Mouse (Mus musculus) hematopoietic multipotent progenitor cell, adult 10-12 weeks (in vitro differentiated cells): ENCODE measurements around the gene Rpl36a. TPM values are rescaled to one million over a fixed set of nuclear protein-coding genes. Genes with fewer than 3 reads are reported as not detected.

Source experiments
- polyA plus RNA-seq: library from polyadenylated mRNA; stranded (reverse); fragments of >175 nt; gene quantifications from 2 replicates; pipeline ENCODE4 v1.2.3, GENCODE M21; 2012; ENCODE audit warnings: low replicate concordance

Gene Rpl36a
- 33.0 and 129 TPM in 2 replicates for polyA plus RNA-seq

DNA sequence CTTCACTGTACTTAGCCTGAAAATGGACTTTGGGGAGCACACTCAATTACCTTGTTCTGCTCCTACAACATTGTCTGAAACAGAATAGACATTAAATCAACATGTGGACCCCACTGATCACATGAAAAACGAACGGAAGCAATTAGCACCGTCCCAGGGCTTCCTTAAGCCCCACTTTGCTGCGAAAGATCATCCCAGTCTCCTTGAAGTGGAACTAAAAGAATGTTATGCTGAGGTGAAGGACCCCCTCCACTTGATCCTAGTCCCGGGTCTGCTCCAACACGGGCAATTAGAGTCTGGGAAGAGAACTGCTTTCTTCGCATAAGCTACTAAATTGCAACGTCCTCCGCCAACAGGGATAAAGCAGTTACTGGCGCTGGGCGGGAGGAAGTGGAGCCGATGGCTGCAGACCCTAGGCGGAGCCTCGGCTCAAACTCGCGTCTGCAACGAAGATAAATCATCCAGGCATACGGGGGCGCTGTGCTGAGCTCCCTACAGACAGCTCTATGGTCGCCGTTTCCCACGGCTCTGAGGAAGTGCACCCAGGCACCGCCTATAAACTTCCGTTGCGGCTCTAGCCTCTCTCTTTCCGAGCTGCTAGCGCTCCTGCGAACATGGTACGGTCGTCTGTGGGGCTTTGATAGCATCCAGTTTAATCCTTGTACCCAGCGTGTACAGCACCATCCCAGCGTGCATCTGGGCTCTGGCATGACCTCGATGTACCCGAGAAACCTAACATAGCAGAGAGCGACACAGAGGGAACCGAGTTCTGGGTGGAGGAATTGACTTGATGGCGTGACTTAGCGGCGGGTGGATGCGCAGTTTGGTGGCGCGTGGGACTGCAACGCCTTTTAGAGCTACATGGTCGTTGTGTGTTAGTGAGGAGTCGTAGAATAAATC lies at the start of gene Rpl36a:
Gene Rpl36a (plus strand): TSS at position 552 of the 900 bp plus-strand sequence.

DNA sequence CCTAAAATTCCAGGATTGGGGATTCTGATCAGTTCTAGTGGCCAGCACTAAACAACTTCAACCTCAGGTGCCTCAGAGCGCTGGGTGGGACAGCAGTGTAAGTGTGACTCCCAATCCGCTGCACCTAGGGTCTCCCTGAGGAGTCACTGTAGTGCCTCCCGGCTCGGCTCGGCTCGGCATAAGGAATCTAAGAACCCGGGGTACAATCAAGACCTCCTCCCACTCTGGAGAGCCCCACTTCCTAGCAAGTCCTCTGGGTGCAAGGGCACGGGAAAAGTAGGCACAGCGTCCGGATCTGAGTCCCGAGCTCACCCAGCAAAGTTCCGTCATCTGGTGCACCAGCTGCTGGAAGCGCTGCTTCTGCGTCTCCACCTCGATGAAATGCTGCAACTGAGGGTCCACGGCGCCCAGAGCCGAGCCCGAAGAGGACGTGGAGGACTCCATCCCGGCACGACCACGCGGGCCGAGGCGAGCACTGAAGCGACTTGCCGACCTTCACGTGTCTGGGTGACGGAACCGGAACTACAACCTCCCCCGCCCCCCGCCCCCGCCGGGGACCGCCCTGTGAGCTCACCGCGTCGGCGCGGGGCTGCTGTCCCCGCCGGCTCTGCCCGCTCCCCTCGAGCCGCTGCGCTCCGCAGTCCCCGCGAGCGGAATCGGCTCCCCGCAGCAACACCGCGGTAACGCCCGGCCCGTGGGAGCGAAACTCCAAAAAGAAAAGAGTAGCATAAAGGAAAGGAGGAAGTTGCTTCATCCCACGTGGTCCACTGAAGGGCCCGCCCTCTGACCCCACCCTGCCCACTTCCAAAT lies 44.1 kb upstream of the Rpl36a start, which contains the start of gene Timm8a1:
Gene Timm8a1 (minus strand): TSS at position 721 of the 810 bp plus-strand sequence.

DNA sequence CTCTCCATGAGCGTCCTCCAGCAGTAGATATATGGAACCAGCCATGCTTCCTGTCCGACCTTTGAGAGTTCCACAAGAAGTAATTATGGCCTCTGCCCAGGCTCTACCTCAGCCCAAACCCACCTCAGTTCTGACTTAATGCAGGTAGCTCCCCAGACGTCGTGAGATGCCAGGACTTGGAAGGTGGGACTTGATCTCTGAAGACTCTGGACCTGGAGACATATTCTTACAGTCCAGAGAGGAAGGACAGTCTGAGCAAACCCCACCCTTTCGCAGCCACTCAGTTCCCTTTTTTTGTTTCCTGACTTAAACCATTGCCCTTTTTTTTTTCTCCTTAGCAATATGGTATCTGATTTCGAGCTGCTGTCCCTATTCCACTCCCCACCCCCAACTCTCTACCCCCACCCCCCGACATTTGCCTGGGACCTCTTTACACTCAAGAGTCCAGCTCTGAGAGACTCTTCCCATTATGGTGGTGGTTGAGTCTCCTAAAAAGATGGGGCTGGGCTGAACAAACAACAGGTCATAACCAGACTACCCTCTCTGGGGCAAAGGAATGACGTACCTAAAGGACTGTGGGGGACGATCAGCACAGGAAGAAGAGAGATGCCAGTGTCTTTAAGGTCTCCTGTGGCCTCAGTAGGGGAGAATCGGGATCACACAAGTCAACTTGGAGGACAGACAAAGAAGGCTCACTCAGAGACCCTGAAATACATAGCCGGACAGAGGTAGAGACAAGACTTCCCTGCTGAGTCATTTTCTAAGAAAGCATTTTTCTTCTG lies 2.4 kb upstream of the Rpl36a start, which contains the start of gene Btk:
Gene Btk (minus strand): TSS at position 683 of the 782 bp plus-strand sequence.

DNA sequence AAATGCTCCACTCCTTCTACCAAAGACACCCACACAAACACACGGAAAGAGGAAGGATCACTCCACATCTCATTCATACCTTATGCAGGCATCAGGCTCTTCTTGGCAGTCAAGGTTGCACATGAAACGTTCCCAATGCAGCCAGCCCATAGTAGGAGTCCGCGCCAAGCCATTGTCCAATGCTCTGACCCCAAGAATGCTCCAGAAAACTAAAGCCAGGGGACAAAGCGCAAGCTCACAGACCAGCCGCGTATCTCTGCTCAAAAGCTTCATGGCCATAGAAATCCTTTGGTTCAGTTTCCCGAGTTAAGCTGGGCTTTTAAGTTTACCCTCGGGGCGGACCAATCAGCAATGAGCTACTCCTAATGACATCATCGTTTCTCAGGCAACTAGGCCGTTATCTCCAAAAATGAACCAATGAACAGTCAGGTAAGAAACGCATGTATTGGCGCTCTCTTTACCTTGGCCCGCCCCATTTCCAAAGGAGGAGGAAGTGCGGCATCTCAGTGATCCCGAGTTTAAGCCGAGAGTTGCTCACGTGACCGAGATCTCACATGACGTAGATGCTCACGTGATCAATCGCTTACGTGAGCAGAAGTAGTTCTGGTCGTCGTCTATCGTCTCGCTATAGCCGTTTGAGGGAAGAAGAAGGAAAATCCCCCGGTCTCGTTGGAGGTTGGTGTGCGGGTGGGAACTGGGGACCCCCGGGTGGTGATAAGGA lies 15.4 kb downstream of the Rpl36a start, which contains the start of the genes Gla and Hnrnph2:
Gene Gla (minus strand): TSS at position 467 of the 721 bp plus-strand sequence.
Gene Hnrnph2 (plus strand): TSS at position 521 of the 721 bp plus-strand sequence.

Other genes with a start within 250 kb of the Rpl36a start
- gene Drp2, start 181.1 kb upstream of the Rpl36a start, polyA plus RNA-seq = 0.09 TPM in 1 of 2 replicates, not detected in the other
- gene Taf7l, start 109.2 kb upstream of the Rpl36a start, polyA plus RNA-seq = not detected in 2 replicates
- 0.64 and 2.6 TPM in 2 replicates for gene Timm8a1, start 43.8 kb upstream of the Rpl36a start, polyA plus RNA-seq
- gene Btk, start 2.1 kb upstream of the Rpl36a start, polyA plus RNA-seq = 12.9 and 18.0 TPM in 2 replicates
- gene Gla, start 15.5 kb downstream of the Rpl36a start, polyA plus RNA-seq = 0.31 and 0.34 TPM in 2 replicates
- gene Hnrnph2, start 15.5 kb downstream of the Rpl36a start, polyA plus RNA-seq = 5.0 and 18.8 TPM in 2 replicates
- 0.62 and 1.2 TPM in 2 replicates for gene Armcx4, start 100.9 kb downstream of the Rpl36a start, polyA plus RNA-seq
- 0.43 TPM in 1 of 2 replicates, not detected in the other for gene Armcx1, start 132.3 kb downstream of the Rpl36a start, polyA plus RNA-seq
- gene Armcx6, start 165.8 kb downstream of the Rpl36a start, polyA plus RNA-seq = 0.18 and 0.57 TPM in 2 replicates
- 1.5 and 1.8 TPM in 2 replicates for gene Armcx3, start 170.9 kb downstream of the Rpl36a start, polyA plus RNA-seq
- 4.2 and 13.4 TPM in 2 replicates for gene Armcx2, start 223.6 kb downstream of the Rpl36a start, polyA plus RNA-seq